Mouse (Mus musculus): ENCODE results near the gene Eif4e1b. TPM values are rescaled to one million over a fixed set of nuclear protein-coding genes. Genes with fewer than 3 reads are reported as not detected.
A peak's percentile ranks its signal among the peaks of the same experiment; 100 is the strongest.
"Not testable (repeated sequence)": the region's sequence is repeated elsewhere in the genome, so short reads cannot be mapped to it uniquely, and the experiment has no call there.

Gene Eif4e1b
- polyA plus RNA-seq, 1 experiment, result not detected

- 69% methylated on average over 3 of the region's 3 CpGs for WGBS
- TF ChIP-seq POLR2A (IDR thresholded peaks at IDR 0.05; ENCODE audit: borderline replicate concordance, extremely low read depth, low read depth, low read length) (no peak), CTCF (IDR thresholded peaks at IDR 0.05; ENCODE audit: insufficient read depth, low read length) (no peak)
- no peak for DNase-seq
- Histone ChIP-seq H3K4me3 (replicated peaks; ENCODE audit: extremely low read depth, low read depth, low read length) (no peak overlapping the region), H3K4me1 (ENCODE audit: control insufficient read depth, insufficient read depth, low read length) (no peaks in the 10 kb centered on the region)
These were observed 3.2 kb upstream of the Eif4e1b start for GRCm38 (mm10) chr13:54780592-54780991.

DNA sequence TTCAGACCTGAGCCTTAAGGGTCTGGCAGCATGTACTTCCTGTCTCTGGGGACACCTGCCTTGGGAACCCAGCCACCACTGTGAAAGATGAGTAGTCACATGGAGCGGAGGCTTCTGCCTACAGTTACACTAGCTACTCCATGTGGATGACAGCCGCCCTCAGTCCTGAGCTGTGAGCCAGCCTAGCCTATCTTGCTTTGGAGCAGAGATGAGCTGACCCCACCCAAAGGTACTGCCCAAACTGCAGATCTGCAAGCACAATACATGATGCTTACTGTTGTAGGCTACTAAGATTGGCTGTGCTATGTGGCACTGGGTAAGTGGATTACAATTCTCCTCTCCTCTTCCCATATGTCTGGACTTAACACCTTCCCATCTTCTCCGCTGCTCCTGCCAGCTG is 2.7 kb upstream of the Eif4e1b start:
- Histone ChIP-seq H3K4me1 (ENCODE audit: control insufficient read depth, insufficient read depth, low read length) (no peaks in the 10 kb centered on the region), H3K4me3 (replicated peaks; ENCODE audit: extremely low read depth, low read depth, low read length) (no peak overlapping the region)
- no peak for DNase-seq
- TF ChIP-seq CTCF (IDR thresholded peaks at IDR 0.05; ENCODE audit: insufficient read depth, low read length) (no peak), POLR2A (IDR thresholded peaks at IDR 0.05; ENCODE audit: borderline replicate concordance, extremely low read depth, low read depth, low read length) (no peak)
- 81% methylated on average over 3 of the region's 3 CpGs for WGBS

DNA sequence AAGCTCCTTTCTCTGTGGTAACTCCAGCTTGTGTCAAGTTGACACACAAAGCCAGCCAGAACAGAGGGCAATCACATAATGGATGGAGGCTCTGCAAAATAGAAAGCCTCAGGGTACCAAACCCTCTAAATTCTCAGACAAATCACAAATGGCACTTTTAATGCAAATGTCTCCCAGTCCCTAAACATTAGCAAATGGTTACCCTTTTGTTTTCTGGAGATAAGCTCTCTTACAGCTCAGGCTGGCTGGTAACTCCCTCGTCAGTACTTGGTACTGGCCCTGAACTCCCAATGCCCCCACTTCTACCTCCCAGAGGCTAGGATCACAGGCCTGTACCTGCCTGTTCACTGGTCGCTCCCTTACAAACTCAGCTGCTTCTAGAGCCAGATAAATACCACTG is 563 bp upstream of the Eif4e1b start:
- TF ChIP-seq POLR2A (IDR thresholded peaks at IDR 0.05; ENCODE audit: borderline replicate concordance, extremely low read depth, low read depth, low read length) (no peak), CTCF (IDR thresholded peaks at IDR 0.05; ENCODE audit: insufficient read depth, low read length) (no peak)
- no peak for DNase-seq
- Histone ChIP-seq H3K4me1 (ENCODE audit: control insufficient read depth, insufficient read depth, low read length) (no peaks in the 10 kb centered on the region), H3K4me3 (replicated peaks; ENCODE audit: extremely low read depth, low read depth, low read length) (no peak overlapping the region)
- 54% methylated on average over 2 of the region's 2 CpGs for WGBS

DNA sequence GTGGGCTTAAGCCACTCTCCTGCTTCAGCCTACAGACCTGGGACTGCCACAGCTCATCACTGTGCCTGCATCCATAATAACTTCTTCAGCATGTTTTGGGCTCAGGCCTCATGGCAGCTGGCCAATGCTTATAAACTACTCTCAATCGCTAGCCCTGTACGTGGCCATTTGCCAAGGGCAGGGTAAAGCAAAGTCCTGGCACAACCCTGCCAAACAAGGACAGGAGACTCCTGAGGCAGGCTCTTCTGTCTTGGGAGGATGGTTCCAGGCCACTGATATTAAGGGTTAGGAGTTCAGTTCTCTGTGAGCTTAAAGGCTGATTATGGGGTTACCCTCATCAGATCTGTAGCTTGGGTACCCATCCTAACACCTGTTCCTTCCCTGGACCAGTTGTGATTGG is 3.8 kb downstream of the Eif4e1b start:
- H3K4me3 ChIP-seq (replicated peaks; ENCODE audit: extremely low read depth, low read depth, low read length); DNase-seq; H3K4me1 ChIP-seq (ENCODE audit: control insufficient read depth, insufficient read depth, low read length): not testable (repeated sequence)
- WGBS, result 11% methylated on average over 2 of the region's 2 CpGs

DNA sequence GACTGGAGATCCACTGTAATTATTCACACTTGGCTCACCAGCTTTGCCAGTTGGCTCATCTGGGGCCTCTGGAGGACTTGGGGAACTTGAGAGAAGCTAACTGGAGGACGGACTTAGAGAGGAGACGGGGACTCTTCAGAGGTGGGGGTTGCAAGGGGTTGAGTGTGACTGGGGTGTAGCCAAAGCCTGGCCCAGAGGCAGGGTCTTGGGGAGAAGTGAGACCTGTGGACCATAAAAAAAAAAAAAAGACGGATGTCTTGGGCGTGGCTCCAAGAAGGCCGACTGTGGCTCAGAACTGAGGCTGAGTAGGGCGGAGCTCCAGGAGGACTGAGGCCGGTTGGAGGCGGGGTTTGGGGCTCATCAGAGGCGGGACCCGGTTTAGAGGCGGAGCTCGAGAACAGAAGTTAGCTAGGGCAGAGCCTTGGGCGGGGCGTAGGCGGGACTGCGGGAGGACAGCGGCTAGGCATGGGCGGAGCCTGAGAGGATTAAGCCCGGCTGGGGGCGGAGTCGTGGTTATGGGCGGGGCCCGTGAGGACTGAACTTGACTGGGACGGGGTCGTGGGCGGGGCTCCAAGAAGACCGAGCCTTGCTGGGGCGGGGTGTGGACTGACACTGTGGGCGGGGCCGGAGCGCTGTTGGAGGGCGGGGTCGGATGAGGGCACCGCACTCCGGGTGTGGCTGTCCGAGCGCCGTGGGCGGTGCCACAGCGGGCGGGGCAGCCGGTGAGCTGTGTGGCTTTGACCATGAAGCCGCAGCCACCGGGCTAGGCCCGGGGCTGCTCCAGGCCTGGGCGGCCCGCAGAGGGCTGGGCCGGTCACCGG is 5.2 kb downstream of the Eif4e1b start, which contains the start of gene Tspan17:
TSS of gene Tspan17 (plus strand) at position 638 of the 821 bp plus-strand sequence.
- Histone ChIP-seq H3K4me3 (replicated peaks; ENCODE audit: extremely low read depth, low read depth, low read length) (peak within 1 kb of the TSS; percentile 92), H3K4me1 (ENCODE audit: control insufficient read depth, insufficient read depth, low read length) (peaks cover 8% of the 10 kb centered on the region)
- peak; percentile 97 for DNase-seq
- 0 out of 2 replicates have a peak, but pooled peaks have one; percentile 30 for TF ChIP-seq POLR2A (IDR thresholded peaks at IDR 0.05; ENCODE audit: borderline replicate concordance, extremely low read depth, low read depth, low read length)
- TF ChIP-seq CTCF (IDR thresholded peaks at IDR 0.05; ENCODE audit: insufficient read depth, low read length), result no peak
- WGBS, result 1% methylated on average over 47 of the region's 49 CpGs

- peak; percentile 54 for DNase-seq
- TF ChIP-seq POLR2A (IDR thresholded peaks at IDR 0.05; ENCODE audit: borderline replicate concordance, extremely low read depth, low read depth, low read length) (no peak), CTCF (IDR thresholded peaks at IDR 0.05; ENCODE audit: insufficient read depth, low read length) (no peak)
- Histone ChIP-seq H3K4me3 (replicated peaks; ENCODE audit: extremely low read depth, low read depth, low read length) (peak overlapping the region; percentile 92), H3K4me1 (ENCODE audit: control insufficient read depth, insufficient read depth, low read length) (peaks cover 8% of the 10 kb centered on the region)
- 2% methylated on average over 38 of the region's 38 CpGs for WGBS
These were observed 6.0 kb downstream of the Eif4e1b start for GRCm38 (mm10) chr13:54789561-54790397.

DNA sequence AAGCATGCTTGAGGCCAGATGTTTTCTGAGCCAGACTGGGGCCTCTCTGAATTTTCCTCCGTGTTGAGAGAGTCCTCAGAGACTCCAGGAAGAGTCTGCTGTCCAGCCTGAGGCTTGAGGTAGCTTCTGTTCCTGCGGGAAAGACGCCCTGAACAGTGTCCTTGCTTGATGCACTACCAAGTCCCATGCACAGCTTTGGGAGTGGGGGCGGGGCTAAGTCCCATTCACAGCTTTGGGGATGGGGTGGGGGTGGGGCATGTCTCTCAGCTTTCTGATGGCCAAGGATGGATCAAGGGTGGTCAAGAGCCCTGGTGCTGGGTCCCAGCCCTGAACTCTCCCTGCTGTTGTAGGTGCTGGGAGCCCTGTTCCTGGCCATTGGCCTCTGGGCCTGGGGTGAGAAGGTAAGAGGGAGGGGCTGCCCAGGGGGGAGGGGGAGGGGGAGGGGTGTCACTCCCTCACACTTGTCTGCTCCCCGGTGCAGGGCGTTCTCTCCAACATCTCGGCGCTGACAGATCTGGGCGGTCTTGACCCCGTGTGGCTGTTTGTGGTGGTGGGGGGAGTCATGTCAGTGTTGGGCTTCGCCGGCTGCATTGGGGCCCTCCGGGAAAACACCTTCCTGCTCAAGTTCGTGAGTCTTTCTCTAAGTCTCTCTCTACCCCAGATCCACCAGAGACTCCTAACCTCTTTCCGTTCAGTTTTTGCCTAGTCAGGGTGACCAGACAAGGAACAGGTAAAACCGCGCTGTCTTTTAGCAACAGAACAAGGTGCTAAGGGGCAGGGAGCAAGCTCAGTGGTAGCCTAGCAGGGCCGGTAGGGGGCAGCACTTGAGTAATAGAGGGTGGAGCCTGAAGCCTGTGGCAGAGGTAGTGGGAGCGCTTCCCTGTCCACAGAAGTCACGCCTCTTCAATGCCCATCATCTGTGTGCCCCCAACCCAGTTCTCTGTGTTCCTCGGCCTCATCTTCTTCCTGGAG is 8.7 kb downstream of the Eif4e1b start:
- DNase-seq, result no peak
- Histone ChIP-seq H3K4me3 (replicated peaks; ENCODE audit: extremely low read depth, low read depth, low read length) (no peak overlapping the region), H3K4me1 (ENCODE audit: control insufficient read depth, insufficient read depth, low read length) (peaks cover 8% of the 10 kb centered on the region)
- 44% methylated on average over 21 of the region's 21 CpGs for WGBS
- no peak for TF ChIP-seq POLR2A (IDR thresholded peaks at IDR 0.05; ENCODE audit: borderline replicate concordance, extremely low read depth, low read depth, low read length)
- no peak for TF ChIP-seq CTCF (IDR thresholded peaks at IDR 0.05; ENCODE audit: insufficient read depth, low read length)

- no peak for DNase-seq
- TF ChIP-seq POLR2A (IDR thresholded peaks at IDR 0.05; ENCODE audit: borderline replicate concordance, extremely low read depth, low read depth, low read length) (no peak), CTCF (IDR thresholded peaks at IDR 0.05; ENCODE audit: insufficient read depth, low read length) (no peak)
- Histone ChIP-seq H3K4me1 (ENCODE audit: control insufficient read depth, insufficient read depth, low read length) (peaks cover 8% of the 10 kb centered on the region), H3K4me3 (replicated peaks; ENCODE audit: extremely low read depth, low read depth, low read length) (no peak overlapping the region)
- 72% methylated on average over 16 of the region's 16 CpGs for WGBS
These were observed 10.3 kb downstream of the Eif4e1b start for GRCm38 (mm10) chr13:54794002-54794577.
